Mouse (Mus musculus) bone marrow macrophage, adult 2 months (primary cell): ENCODE measurements around the gene Mrpl57. TPM values are rescaled to one million over a fixed set of nuclear protein-coding genes. Genes with fewer than 3 reads are reported as not detected.
A peak's percentile ranks its signal among the peaks of the same experiment; 100 is the strongest.

Experiments
- H3K27ac ChIP-seq: 2 replicates; pipeline ENCODE4 v1.5.1; 2012; ENCODE audit warnings: low read depth, low read length; ENCODE audit not compliant: insufficient read depth
- H3K4me1 ChIP-seq: 2 replicates; pipeline ENCODE4 v1.6.1; 2012; ENCODE audit warnings: low read length; ENCODE audit not compliant: control insufficient read depth, insufficient read depth
- H3K4me3 ChIP-seq: 2 replicates; pipeline ENCODE4 v1.5.1; 2012; ENCODE audit warnings: mild to moderate bottlenecking, low read length, moderate library complexity; ENCODE audit not compliant: insufficient read depth
- CTCF ChIP-seq: IDR thresholded peaks from 2 replicates; pipeline ENCODE4 v1.5.1; 2012; ENCODE audit warnings: low read depth, mild to moderate bottlenecking, low read length, moderate library complexity
- POLR2A ChIP-seq: IDR thresholded peaks from 2 replicates; pipeline ENCODE4 v1.6.1; 2012; ENCODE audit warnings: mild to moderate bottlenecking, low read depth, low read length, borderline replicate concordance
- polyA plus RNA-seq: library from polyadenylated mRNA; stranded (reverse); fragments of >200 nt; gene quantifications from 2 replicates; pipeline ENCODE4 v1.2.4, GENCODE M21; 2012; ENCODE audit not compliant: missing spikeins, insufficient read depth, insufficient read length

The Mrpl57 gene
- polyA plus RNA-seq: 53.4 and 65.6 TPM in 2 replicates

GRCm38 (mm10) chr14:57825788-57826751, at the start of gene Mrpl57, which contains the start of gene Ska3:
TSS of gene Mrpl57 (plus strand) at chr14:57826234.
TSS of gene Ska3 (minus strand) at chr14:57826185.
- H3K27ac ChIP-seq: peak within 1 kb of the TSS; percentile 72
- H3K4me3 ChIP-seq: peak within 1 kb of the TSS; percentile 81
- H3K4me1 ChIP-seq: peaks cover 7% of the 10 kb centered on the region
- TF ChIP-seq POLR2A (peak; percentile 51; the same call in 1 of the 2 replicates), CTCF (no peak)

GRCm38 (mm10) chr14:57787406-57787805, 38.6 kb upstream of the Mrpl57 start:
- Histone ChIP-seq H3K4me3 (no peak overlapping the region), H3K27ac (no peak overlapping the region), H3K4me1 (no peaks in the 10 kb centered on the region)
- no peak for TF ChIP-seq POLR2A
- no peak for TF ChIP-seq CTCF

GRCm38 (mm10) chr14:57789311-57789710, 36.7 kb upstream of the Mrpl57 start:
- TF ChIP-seq POLR2A: no peak
- Histone ChIP-seq H3K4me3 (no peak overlapping the region), H3K27ac (no peak overlapping the region), H3K4me1 (no peaks in the 10 kb centered on the region)

- Histone ChIP-seq H3K4me1 (no peaks in the 10 kb centered on the region), H3K4me3 (no peak overlapping the region), H3K27ac (no peak overlapping the region)
- no peak for TF ChIP-seq POLR2A
- no peak for TF ChIP-seq CTCF
Observed at GRCm38 (mm10) chr14:57789759-57790158, 36.3 kb upstream of the Mrpl57 start.

GRCm38 (mm10) chr14:57791171-57791570, 34.9 kb upstream of the Mrpl57 start:
- Histone ChIP-seq H3K27ac (no peak overlapping the region), H3K4me3 (no peak overlapping the region), H3K4me1 (no peaks in the 10 kb centered on the region)
- TF ChIP-seq POLR2A (no peak), CTCF (no peak)

GRCm38 (mm10) chr14:57797551-57797950, 28.5 kb upstream of the Mrpl57 start:
- Histone ChIP-seq H3K4me1 (peaks cover 9% of the 10 kb centered on the region), H3K4me3 (peak overlapping the region; percentile 59), H3K27ac (peak overlapping the region; percentile 43)
- TF ChIP-seq CTCF (no peak), POLR2A (no peak)

GRCm38 (mm10) chr14:57797991-57798931, 27.8 kb upstream of the Mrpl57 start, which contains the start of gene Sap18:
TSS of gene Sap18 (plus strand) at chr14:57798180.
- H3K4me1 ChIP-seq: peaks cover 9% of the 10 kb centered on the region
- H3K4me3 ChIP-seq: peak within 1 kb of the TSS; percentile 79
- TF ChIP-seq CTCF: no peak
- no peak for TF ChIP-seq POLR2A
- H3K27ac ChIP-seq: peak within 1 kb of the TSS; percentile 43

GRCm38 (mm10) chr14:57803731-57804130, 22.3 kb upstream of the Mrpl57 start:
- Histone ChIP-seq H3K4me1 (peaks cover 9% of the 10 kb centered on the region), H3K4me3 (no peak overlapping the region), H3K27ac (no peak overlapping the region)
- TF ChIP-seq CTCF: no peak
- no peak for TF ChIP-seq POLR2A

- no peaks in the 10 kb centered on the region for H3K4me1 ChIP-seq
- no peak overlapping the region for H3K27ac ChIP-seq
- no peak overlapping the region for H3K4me3 ChIP-seq
- TF ChIP-seq POLR2A: no peak
- TF ChIP-seq CTCF: no peak
Observed at GRCm38 (mm10) chr14:57808558-57808957, 17.5 kb upstream of the Mrpl57 start.
